Mouse (Mus musculus) kidney, postnatal 14 days (tissue): ENCODE measurements around the gene Immp2l.

Experiments
- DNase-seq: peaks from one replicate; pipeline ENCODE4 v3.0.0; 2022; ENCODE audit warnings: mixed read lengths

The Immp2l gene

DNA sequence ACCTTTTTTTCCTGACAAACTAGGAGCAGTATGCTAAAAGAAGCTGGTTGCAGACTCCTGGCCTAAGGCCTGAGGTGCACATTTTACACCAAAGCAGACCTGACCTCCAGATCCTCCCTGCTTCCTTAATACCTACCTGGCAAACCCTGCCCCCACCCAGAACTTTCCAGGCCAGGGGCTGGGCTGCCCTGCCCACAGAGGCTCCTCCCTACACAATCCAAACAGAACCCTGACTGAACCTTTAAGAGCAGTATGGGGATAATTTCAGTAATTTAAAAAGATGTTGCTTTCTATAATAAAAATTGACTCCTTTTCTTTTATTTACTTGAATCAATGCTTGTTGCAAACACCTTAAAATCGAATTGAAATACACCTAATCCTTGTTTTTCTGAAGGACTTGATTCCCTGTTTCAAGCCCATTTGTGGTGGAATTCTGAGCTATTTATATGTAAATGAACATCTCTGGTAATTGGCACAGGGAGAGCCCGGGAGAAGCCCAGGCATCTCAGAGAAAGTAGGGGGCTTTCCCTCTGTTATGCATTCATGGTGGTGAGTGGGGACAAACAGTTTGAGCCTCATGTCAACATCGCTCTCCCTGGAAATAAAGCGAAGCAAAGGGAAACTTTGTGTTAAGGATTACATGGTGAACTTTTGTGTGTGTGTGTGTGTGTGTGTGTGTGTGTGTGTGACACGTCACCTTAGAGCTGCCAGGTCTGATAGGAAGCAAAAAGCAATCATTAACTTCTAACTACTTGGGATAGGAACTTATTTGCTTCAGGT, 535.3 kb downstream of the Immp2l start:
- DNase-seq = peak; percentile 10

DNA sequence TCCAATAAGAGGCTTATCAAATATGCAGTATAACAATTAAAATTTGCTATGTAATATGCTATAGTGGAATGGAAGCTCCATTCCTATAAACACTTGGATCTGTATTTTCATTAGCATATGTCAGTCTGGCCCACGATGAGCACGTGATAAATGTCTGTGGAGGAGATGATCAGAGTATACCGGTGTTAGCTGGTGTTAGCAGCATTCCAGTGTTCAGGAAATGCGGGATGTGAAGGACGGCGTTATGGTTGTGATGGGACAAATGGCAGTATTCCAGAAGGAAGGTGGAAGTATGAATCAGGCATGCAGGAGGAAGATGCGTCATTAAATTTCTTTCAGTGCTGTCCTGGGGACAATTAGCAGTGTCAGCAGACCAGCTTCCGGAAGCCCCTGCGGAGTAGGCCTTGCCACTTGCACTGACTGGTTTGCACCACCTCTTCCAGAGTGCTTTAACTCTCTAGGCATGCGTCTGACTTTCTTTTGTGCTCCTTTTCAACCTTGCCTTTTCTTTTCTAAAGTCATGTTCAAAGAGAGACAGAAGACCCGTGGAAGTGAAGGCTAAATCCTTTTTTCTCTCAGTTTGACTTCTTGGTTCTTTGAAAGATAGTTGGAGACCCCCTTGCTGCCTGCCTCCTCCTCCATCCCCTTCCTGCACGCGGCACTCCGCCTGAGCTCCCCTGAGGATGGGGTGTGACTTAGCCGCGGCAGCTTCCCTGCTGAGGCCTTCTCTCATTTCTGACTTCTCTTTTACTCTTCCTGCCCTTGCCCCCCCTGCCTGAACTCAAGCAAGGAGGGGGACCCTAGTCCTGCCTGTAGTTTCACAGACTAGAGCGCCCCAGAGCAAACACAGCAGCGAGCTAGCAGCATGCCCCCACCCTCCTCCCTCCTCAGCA, 541.9 kb downstream of the Immp2l start:
- peak; percentile 10 for DNase-seq

DNA sequence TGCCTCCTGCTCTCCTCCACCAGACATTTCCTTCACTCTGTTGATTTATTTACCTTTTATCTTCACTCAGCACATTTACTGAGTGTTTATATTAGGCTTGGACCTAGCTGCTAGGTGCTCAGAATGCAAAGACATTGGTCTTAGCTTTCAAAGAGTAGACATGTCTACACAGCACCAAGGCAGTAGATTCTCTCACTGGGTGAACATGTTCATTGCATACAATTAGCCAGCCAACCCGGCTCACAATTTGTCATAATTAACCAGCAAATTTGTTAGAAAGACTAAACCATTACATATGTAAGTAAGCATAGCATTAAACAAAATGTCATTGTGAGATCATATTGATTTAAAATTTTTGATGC, 542.5 kb downstream of the Immp2l start:
- no peak for DNase-seq

DNA sequence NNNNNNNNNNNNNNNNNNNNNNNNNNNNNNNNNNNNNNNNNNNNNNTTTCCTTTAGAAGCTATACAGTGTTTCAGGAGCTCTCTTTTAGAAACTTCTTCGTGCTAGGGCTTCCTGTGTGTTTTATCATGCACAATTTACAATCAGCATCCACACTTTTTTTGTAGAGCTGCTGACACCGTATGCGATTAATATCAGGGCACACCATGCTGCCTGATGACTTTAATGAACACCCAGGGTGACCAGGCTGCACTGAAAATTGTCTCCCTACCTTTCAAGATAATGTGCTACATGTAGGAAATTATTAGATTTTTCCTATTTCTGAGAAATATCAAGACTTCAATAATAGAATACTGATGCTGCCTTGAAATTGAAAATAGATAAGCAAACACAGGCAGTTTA, 549.9 kb downstream of the Immp2l start:
- no peak for DNase-seq

DNA sequence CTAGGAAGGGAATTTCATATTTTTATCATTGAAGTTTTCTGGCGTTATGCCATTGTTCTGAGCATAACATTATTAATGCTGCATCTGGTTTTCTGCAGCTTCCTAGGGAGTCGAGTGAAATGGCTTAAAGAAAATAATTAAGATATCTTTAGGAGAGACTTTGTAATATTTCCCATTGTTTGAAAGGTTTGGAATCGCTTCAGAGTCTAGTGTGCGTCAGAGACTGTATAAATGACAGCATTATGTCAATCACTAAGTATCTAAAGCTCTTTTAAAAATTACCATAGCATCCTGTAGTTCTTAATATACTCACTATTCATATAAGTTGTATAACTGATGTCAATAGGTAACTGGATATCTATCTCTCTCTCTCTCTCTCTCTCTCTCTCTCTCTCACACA, 551.3 kb downstream of the Immp2l start:
- DNase-seq = no peak

DNA sequence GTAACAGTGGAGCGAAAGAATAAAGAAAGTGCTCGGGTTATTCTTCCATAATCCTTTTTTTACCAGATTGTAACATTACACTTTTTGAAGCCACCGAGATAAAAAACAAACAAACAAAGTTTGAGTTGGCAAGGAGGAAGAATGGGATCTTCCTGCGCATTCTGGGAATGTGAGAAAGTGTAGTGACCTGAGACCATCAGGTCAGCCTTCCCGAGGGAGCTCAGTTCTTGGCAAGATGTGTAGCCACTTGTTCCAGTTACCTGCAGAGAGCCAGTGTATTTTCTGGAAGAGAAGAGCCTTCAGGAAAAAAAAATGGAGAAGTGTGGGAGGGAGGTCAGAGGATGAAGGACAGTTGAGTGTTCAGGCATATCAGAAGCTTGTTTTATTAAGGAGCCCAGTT, 569.5 kb downstream of the Immp2l start:
- DNase-seq = no peak

DNA sequence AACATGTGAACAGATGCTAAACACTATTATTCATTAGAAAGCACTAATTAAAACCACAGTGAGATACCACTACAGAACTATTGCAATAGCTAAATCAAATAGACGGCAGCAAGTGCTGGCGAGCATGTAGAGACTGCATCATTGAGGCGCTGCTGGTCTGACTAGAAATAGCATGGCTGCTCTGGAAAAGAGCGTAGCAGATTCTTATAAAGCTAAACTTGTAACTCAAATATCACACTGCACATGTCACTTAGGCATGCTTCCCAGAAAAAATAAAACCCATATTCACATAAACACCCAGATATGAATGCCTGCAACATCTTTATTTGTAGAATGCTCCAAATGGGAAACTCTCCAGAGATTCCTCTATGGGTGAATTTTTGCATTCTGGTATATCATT, 570.1 kb downstream of the Immp2l start:
- no peak for DNase-seq

DNA sequence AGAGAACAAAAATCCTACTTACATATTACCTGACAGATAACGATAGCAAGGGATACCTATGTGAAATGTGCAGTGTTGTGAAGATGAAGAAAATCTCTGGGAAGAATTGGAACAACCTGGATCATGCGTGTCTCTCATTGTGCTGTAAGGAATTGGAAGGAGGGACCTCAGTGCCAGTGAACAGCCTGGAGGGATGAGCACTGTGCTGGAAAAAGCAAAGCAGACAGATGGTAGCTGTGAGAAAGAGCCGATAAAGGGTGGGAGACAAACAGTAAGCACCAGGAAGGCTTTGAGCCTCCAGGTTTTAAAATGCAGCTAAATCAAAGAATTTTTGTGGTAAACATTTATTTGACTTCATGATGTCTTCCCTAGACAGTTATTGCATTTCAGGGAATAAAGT, 591.4 kb downstream of the Immp2l start:
- no peak for DNase-seq

DNA sequence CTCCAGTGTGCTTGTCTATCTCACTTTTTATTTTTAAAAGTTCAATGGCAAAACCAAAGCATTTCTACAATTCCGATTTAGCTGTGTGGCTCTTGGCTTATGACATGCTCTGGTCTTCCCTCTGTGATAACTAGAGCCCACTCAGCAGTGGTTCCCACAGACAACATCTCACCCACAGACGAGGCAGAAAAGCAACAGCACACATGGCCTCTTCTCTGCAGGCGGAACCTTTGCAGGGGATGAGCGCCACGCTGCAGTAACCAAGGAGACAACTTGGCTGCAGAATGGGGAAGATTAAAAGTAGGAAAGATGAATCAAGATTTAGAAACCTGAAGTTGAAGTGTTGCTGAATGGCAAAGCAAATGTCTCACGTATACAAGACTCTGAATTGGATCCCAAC, 597.5 kb downstream of the Immp2l start:
- no peak for DNase-seq

DNA sequence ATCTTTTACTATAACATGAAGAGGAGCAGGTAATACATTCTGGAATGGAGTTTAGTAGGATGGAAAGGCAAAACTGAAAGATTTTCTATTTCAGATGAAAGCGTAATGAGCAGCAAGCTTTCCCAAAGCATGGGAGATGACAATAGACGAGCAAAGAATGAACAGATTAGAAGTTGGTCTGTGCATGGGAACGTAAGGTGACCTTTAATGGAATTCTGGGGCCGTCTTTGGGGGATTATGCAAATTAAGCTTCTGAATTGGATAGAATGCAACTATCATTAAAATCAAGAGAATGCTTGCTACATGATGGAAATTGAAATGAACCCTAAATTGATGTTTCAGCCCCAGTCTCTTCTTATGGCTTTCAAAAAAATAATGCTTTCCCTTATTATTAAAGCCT, 619.4 kb downstream of the Immp2l start:
- DNase-seq = no peak

DNA sequence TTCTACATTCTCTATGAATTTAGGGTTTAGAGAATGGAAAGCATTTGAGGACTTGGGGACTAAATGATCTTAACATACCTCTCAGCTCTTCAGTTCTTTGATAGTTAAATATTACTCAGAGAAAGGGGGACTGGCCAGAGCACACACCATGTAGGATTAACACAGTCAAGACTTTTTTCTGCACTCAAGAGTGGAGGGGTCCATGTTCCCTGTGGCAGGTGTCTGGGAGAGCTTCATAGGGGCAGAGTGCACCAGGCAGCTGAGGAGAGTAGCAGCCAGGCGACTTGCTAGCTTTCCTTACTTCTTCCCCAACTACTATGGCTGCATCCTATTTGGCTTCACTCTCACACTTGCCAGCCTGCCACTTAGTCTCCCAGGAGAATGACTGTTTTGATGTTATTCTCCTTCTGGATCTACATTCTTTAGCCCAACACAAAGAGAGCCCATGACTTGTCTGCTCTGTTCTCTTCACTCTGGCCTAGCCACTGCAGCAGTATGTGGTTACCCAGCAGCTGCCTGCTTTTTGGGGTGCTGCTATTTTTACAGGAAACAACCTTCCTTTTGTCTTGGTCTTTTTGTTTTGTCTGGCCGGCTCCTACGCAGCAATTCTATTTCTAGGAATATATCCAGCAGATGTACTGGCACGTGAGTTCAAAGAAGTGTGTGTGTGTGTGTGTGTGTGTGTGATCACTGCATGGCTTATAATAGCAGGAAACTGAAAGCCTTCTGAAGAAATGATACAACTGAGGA, 621.1 kb downstream of the Immp2l start:
- DNase-seq = no peak

DNA sequence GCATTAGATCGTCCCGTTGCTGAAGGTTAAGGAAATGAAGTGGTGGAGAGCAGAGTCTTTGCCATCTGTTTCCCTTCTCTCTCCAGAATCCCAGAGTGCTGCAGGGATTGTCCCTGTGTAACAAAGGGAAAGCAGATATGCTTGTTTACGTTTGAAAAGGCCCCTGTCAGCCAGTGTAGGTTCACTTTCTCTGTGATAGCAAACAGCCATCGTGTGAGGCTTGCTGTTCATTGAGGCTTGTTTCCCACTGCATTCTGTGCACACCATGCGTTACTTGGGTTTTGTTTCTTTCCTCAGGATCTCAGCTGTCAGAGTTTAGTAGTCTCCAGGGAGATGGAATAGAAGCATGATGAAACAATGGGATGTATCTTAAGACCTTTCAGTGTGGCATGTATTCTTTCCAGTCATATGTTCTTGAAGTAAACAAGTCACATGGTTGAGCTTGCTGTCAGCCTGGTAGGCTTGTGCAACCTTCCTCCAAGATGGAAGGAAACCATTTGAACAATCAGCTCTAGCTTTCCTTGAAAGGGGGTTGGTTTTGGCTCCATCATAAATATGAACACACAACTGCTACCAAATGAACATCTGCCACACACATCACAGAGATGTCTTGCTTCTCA, 623.2 kb downstream of the Immp2l start:
- no peak for DNase-seq

DNA sequence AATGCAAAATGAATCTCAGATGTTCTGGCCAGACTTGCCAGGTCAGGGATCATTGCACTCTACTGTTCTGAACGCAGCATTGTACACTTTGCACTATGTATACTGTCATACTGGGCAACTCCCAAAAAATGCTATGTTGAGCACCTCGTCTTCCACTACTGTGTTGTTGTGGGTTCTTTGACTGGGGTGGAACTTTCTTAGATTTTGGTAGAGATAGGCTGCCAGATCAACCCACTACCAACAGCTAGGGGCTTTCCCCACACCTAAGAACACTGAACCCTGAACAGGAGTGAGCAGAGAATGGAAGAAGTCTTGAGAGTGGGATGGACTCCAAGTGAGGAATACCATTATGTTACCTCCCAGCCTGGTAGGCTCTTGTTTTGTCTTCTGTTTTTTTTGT, 623.8 kb downstream of the Immp2l start:
- no peak for DNase-seq

DNA sequence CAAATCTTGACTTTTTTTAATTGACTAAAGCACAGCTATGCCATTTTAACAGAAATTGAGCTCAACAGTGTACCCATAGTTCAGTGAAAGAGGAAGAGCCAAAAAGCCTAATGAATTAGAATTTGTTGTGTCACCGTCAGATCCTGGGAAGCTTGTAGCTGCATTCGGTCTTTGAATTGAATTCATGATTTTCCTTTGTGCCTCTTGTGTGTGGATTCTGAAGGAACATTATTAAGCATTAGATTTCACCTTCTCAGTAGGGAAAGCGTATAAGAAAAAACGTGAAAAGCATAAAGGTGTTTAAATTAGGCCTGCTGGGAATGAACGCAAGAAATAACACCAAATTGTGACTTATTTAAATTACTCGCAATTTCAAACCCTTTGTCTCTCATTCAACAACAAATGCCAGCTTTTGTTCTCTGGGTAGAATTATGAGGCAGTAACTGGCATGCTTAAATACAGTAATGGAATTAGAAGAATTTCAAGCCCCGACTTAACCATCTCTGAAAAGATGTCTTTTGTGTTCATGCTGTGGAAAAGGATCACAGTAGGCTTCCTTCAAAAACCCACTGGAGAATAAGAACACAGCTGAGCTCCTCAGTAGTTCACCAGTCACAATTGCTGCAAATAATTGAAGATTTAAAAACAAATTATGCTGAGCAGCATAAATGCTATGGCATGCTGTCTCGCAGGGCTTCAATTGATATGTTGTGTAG, 626.1 kb downstream of the Immp2l start:
- no peak for DNase-seq

DNA sequence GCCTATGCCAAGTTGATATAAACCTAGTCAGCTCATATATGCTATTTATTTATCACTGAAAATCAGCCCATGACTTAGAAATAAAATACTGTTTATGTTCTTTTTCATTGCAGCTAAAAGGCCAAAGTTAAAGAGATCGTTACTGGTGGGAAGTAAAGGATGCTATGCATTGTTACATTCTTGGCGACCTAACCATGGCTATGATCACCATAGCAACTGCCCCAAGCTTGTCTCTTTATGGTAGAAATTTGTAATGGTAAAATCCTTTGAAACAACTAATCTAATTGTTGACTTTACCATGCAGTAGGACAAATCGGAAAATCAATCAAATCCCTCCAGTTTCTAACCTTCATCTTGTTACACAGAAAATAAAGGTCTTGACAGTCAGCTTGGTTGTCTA, 644.4 kb downstream of the Immp2l start:
- DNase-seq = no peak

DNA sequence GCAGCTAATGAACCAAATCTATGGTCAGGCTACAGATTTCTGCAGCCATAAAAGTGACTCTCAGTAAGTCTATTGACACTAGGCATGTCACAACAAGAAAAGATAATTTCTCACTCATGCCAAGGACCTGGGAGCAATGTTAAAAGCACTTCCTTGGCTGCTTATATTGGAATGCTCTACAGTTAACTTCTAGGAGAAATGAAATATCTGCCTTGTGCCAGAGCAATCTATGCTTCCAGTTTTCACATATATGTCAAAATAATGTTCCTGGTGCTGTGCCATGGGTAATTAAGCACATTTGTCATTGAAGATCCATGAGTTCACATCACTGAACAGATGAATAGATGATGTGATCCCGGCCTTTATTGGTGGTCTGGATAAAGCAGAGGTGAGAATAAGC, 645.6 kb downstream of the Immp2l start:
- no peak for DNase-seq

DNA sequence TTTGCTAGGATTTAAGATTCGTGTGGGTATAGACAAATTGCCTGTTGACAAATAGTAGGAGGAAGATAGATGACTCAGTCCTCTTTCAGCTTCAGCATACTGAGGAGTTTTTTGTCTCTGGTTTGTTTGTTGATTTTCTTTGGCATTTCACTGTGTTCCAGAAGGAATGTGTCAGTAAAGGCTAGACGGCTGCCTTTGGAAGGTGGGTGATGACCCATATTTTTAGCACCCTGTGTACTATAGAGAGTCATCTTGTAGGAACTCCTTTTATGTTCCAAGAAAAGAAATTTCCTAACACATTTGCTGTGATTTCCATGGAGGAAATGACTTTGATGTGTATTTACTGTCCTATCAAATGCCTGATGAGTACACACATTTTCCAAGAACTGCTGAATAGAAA, 651.0 kb downstream of the Immp2l start:
- no peak for DNase-seq

DNA sequence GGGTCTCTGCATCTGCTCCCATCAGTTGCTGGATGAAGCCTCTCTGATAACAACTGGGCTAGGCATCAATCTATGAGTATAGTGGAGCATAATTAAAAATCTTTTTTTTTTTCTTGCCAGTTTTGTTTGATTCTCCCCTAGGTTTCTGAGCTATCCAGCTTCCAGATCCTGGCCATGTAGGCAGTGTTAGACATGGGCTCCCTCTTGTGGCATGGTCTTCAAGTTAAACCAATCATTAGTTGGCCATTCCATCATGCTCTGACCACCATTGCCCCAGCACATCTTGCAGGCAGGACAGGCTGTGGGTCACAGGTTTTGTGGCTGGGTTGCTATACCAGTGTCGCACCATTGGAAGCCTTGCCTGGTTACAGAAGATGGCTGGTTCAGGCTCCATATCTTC, 656.3 kb downstream of the Immp2l start:
- DNase-seq = peak; percentile 2

DNA sequence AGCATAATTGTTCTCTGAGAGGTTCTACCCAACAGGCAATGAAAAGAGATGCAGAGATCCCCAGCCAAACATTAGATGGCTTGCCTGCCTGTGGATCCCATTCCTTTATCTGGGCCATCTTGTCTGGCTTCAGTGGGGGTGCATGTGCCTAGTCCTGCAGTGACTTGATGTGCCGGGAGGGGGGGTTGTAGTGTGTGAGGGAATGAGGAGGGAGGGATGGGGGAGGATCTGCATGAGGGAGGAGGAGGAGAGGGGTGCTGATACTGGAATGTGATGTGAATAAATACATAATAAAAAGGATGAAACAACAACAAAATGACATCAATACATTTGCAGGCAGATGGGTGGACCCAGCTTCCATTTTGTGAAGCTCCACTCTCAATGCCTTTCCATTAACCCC, 658.3 kb downstream of the Immp2l start:
- DNase-seq = no peak

DNA sequence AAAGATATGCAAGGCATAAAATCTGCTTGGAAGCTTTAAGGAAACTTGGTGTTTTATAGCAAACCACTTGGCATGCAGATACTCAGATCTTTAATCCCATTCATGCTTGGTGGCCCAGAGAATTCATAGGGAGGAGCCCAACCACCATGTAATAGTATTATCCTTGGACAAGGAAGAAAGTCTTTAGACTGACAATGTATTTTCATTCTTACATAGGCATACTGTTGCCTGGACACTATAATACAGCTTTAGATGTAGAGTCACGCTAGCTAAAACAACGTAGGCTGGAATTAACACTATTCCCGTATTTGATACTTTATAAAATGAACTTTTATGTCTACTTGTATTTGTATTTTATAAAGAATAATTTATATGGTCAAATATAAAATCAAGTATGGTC, 665.9 kb downstream of the Immp2l start:
- no peak for DNase-seq

DNA sequence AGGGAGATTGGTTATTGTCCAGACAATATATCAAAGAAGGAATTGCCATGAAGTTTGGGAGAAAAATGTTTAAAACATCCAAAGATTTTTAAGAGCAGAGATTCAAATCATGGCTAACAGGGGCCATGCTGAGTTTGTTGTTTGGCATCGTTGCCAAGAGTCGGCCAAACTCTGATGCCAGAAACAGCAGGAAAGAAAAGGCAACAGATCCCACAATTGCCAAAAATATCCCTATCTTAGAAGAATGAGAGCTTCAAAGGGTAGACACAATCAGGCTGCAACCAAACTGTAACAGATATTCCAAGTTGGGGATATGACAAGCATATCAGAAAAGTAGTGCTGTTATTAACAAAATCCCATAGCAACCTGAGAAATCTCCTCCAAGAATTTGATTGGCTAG, 686.7 kb downstream of the Immp2l start:
- no peak for DNase-seq

DNA sequence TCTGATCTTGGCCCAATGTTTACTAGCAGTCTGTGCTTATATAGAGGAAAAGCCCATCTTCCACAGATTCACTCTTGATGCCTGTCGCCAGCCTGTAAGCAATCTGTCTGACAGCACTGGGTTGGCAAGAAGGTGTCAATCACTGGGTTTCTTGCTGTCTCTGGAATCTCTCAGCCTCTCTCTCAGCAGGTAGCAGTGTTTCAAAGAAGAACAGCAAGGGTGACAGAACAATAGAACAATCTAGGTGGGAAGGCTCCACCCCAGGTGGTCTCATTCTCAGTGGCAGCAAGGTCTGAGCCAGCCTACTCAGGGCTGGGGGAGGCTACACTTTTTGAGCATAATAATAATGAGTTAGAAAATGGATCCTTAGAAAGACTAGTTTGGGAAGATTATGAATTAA, 693.1 kb downstream of the Immp2l start:
- DNase-seq = no peak

DNA sequence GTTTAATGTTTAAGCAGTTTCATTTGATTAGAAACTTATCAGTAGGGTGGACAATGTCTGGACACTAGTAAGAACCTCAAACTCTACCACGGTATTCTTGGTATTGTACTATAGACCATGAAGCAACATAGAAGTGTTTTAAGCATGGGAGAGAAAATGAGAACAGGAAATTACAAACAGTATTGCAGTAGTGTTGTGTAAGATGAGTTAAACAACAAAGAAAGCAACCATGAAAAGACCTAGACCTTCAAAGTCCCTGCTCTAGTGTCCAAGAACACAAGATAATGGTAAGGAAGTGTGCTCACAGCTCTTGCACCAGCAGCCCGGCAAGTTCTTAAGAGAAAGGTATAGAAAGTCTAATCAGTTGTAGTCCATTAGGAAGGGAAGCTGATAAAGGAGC, 700.7 kb downstream of the Immp2l start:
- no peak for DNase-seq
